Mouse (Mus musculus) intestine, postnatal 0 days (tissue): ENCODE results near the gene Smarcd1. TPM values are rescaled to one million over a fixed set of nuclear protein-coding genes. Genes with fewer than 3 reads are reported as not detected.
A peak's percentile ranks its signal among the peaks of the same experiment; 100 is the strongest.

Experiments used
- ATAC-seq: fragments of 200-750 bp; cut with Nextera tagmentation; 2 replicates; pipeline ENCODE4 v1.8.0; 2017; ENCODE audit warnings: mild to moderate bottlenecking, moderate TSS enrichment, moderate library complexity
- H3K27ac ChIP-seq: fragments of 300-500 bp; sonication (generic); 2 replicates; pipeline ENCODE4 v1.5.1; 2014; ENCODE audit warnings: mild to moderate bottlenecking, low read depth, low read length, moderate library complexity
- H3K27me3 ChIP-seq: fragments of 300-500 bp; sonication (generic); replicated peaks from 2 replicates; pipeline ENCODE4 v1.6.1; 2014; ENCODE audit warnings: low read length, mixed read lengths; ENCODE audit not compliant: control insufficient read depth, insufficient read depth
- H3K36me3 ChIP-seq: fragments of 300-500 bp; sonication (generic); 2 replicates; pipeline ENCODE4 v1.6.1; 2014; ENCODE audit warnings: mild to moderate bottlenecking, moderate library complexity; ENCODE audit not compliant: control insufficient read depth, insufficient read depth
- H3K4me1 ChIP-seq: fragments of 300-500 bp; sonication (generic); replicated peaks from 2 replicates; pipeline ENCODE4 v1.6.1; 2014; ENCODE audit warnings: antibody characterized with exemption, low read length, mixed read lengths; ENCODE audit not compliant: control insufficient read depth, insufficient read depth
- H3K4me2 ChIP-seq: fragments of 300-500 bp; sonication (generic); replicated peaks from 2 replicates; pipeline ENCODE4 v1.6.1; 2014; ENCODE audit warnings: low read depth, mild to moderate bottlenecking, moderate library complexity
- H3K4me3 ChIP-seq: fragments of 300-500 bp; sonication (generic); 2 replicates; pipeline ENCODE4 v1.5.1; 2014; ENCODE audit warnings: low read depth, low read length
- H3K9ac ChIP-seq: fragments of 300-500 bp; sonication (generic); 2 replicates; pipeline ENCODE4 v1.6.1; 2014; ENCODE audit warnings: mild to moderate bottlenecking, low read depth, low read length
- H3K9me3 ChIP-seq: fragments of 300-500 bp; sonication (generic); 2 replicates; pipeline ENCODE4 v1.6.1; 2016; ENCODE audit warnings: mixed run types; ENCODE audit not compliant: control insufficient read depth
- CTCF ChIP-seq: sonication (generic); IDR thresholded peaks from 2 replicates; pipeline ENCODE4 v1.5.1; 2016; ENCODE audit warnings: low read depth, mild to moderate bottlenecking, control low read depth, antibody characterized with exemption, moderate library complexity
- WGBS: fragments of 180-500 bp; shearing (Covaris S2); extraction: QIAGEN DNeasy Blood & Tissue Kit; methylation state at CpG from one replicate; pipeline ENCODE4 v1.1.7; 2014; 5-methylcytosine and 5-hydroxymethylcytosine counted together
- polyA plus RNA-seq: library from polyadenylated mRNA; unstranded; fragments of >200 nt; fragmentation: Nextera tagmentation; extraction: Ambion mirVana; gene quantifications from 2 replicates; pipeline ENCODE4 v1.2.1, GENCODE M21; 2015

Smarcd1 gene
- polyA plus RNA-seq, 1 experiment from 2014 or later, result 13.2 TPM

GRCm38 (mm10) chr15:99721921-99722743 lies 20.2 kb downstream of the Smarcd1 start:
- H3K4me2 ChIP-seq, result no peak overlapping the region
- no peak overlapping the region for H3K4me3 ChIP-seq
- H3K9me3 ChIP-seq, result no peaks in the 10 kb centered on the region
- ATAC-seq, result no peak
- no peak for TF ChIP-seq CTCF
- WGBS, result 81% methylated on average over 25 of the region's 25 CpGs
- peaks cover 28% of the 10 kb centered on the region; the same call in 1 of the 2 replicates for H3K36me3 ChIP-seq
- no peak overlapping the region for H3K27ac ChIP-seq
- H3K9ac ChIP-seq, result no peak overlapping the region
- H3K27me3 ChIP-seq, result no peaks in the 10 kb centered on the region
- H3K4me1 ChIP-seq, result peaks cover 15% of the 10 kb centered on the region; the same call in 1 of the 2 replicates

GRCm38 (mm10) chr15:99723120-99723514 lies 21.2 kb downstream of the Smarcd1 start:
- no peaks in the 10 kb centered on the region for H3K27me3 ChIP-seq
- ATAC-seq, result no peak
- H3K9me3 ChIP-seq, result no peaks in the 10 kb centered on the region
- no peak for TF ChIP-seq CTCF
- H3K9ac ChIP-seq, result no peak overlapping the region
- peak overlapping the region; percentile 79 for H3K27ac ChIP-seq
- peaks cover 35% of the 10 kb centered on the region for H3K36me3 ChIP-seq
- H3K4me3 ChIP-seq, result no peak overlapping the region
- H3K4me2 ChIP-seq, result peak overlapping the region; percentile 6; the same call in 1 of the 2 replicates
- H3K4me1 ChIP-seq, result peaks cover 15% of the 10 kb centered on the region; the same call in 1 of the 2 replicates
- WGBS, result 67% methylated on average over 10 of the region's 10 CpGs

- no peaks in the 10 kb centered on the region for H3K27me3 ChIP-seq
- H3K4me3 ChIP-seq, result no peak overlapping the region
- H3K27ac ChIP-seq, result peak overlapping the region; percentile 79
- H3K36me3 ChIP-seq, result peaks cover 41% of the 10 kb centered on the region
- peaks cover 15% of the 10 kb centered on the region; the same call in 1 of the 2 replicates for H3K4me1 ChIP-seq
- H3K4me2 ChIP-seq, result peak overlapping the region; percentile 74; the same call in 1 of the 2 replicates
- WGBS, result 24% methylated on average over 11 of the region's 11 CpGs
- ATAC-seq, result peak; percentile 44
- no peaks in the 10 kb centered on the region for H3K9me3 ChIP-seq
- TF ChIP-seq CTCF, result no peak
- H3K9ac ChIP-seq, result 0 out of 2 replicates have a peak overlapping the region, but pooled peaks have one; percentile 13
These were observed 21.8 kb downstream of the Smarcd1 start for GRCm38 (mm10) chr15:99723515-99724291.

- Histone ChIP-seq H3K27me3 (no peaks in the 10 kb centered on the region), H3K9me3 (no peaks in the 10 kb centered on the region), H3K27ac (peak overlapping the region; percentile 79), H3K4me2 (peak overlapping the region; percentile 74), H3K4me1 (peaks cover 15% of the 10 kb centered on the region; the same call in 1 of the 2 replicates), H3K9ac (0 out of 2 replicates have a peak overlapping the region, but pooled peaks have one; percentile 13), H3K4me3 (0 out of 2 replicates have a peak overlapping the region, but pooled peaks have one; percentile 87), H3K36me3 (peaks cover 48% of the 10 kb centered on the region)
- peak; percentile 77 for TF ChIP-seq CTCF
- peak; percentile 25 for ATAC-seq
- WGBS, result 10% methylated on average over 16 of the region's 16 CpGs
These were observed 22.5 kb downstream of the Smarcd1 start for GRCm38 (mm10) chr15:99724292-99725021.

- Histone ChIP-seq H3K9ac (peak within 1 kb of the TSS; percentile 88), H3K4me3 (peak within 1 kb of the TSS; percentile 87), H3K27ac (peak within 1 kb of the TSS; percentile 89), H3K27me3 (no peaks in the 10 kb centered on the region), H3K36me3 (peaks cover 47% of the 10 kb centered on the region), H3K4me2 (peak within 1 kb of the TSS; percentile 74), H3K4me1 (peaks cover 15% of the 10 kb centered on the region; the same call in 1 of the 2 replicates), H3K9me3 (no peaks in the 10 kb centered on the region)
- TF ChIP-seq CTCF, result peak; percentile 98
- WGBS, result under 1% methylated on average over 56 of the region's 68 CpGs
- peak; percentile 87 for ATAC-seq
These were observed 23.6 kb downstream of the Smarcd1 start, which contains the start of gene Cox14 for GRCm38 (mm10) chr15:99725341-99726155. Gene Cox14 (plus strand): TSS chr15:99725618.
